17 mouse cellular contexts compared by ENCODE assay signal in genomic region chr14:75771101-75771501, GRCm38 (mm10). TPM values are rescaled to one million over a fixed set of nuclear protein-coding genes. Genes with fewer than 3 reads are reported as not detected.
DNase-seq lines count a peak whose midpoint lies in the region; ATAC-seq and TF ChIP-seq lines count a peak whose summit lies in the region.
"Had no signal": no experiment of that assay in that cellular context is flagged by ENCODE, and none has a peak within 500 bp of the region (broad histone marks: within the 10 kb centered on the region; RNA-seq: fewer than 3 reads in every experiment).

No protein-coding gene starts in this region.

- ATAC-seq in frontal cortex, adult (ENCODE audit: low TSS enrichment): no peak
- ATAC-seq: forebrain, embryonic 13.5 days; hindbrain, postnatal 0 days; lung, postnatal 0 days had no signal

- peak; percentile 16 for DNase-seq in lung, postnatal 36 days
- DNase-seq in lung, postnatal 10 days: no peak
- DNase-seq in MEL (ENCODE audit: low read depth, low spot score): peak; percentile 56
- peak; percentile 78 for DNase-seq in kidney, adult 9 months
- peak; percentile 38 for DNase-seq in splenic B cell, adult 2 months (ENCODE audit: low read depth, low spot score)
- DNase-seq in left cerebral cortex, adult 8-10 months (ENCODE audit: low spot score in 2 of 2): no peak
- DNase-seq: cerebellum, adult 18-20 months; gastrocnemius, adult 2 months; heart, postnatal 14 days; right cerebral cortex, postnatal 4 days; thymus, postnatal 36 days had no signal

- H3K79me2 ChIP-seq in MEL (ENCODE audit: control insufficient read depth, insufficient read depth, low read length, poor library complexity): no peaks in the 10 kb centered on the region

- no peak overlapping the region for H3K9ac ChIP-seq in MEL (ENCODE audit: control insufficient read depth, low read depth, low read length, poor library complexity, severe bottlenecking)
- H3K9ac ChIP-seq: forebrain, embryonic 13.5 days; limb, embryonic 12.5 days; midbrain, embryonic 12.5 days had no signal

- no peak for TF ChIP-seq RAD21 in MEL (IDR thresholded peaks at IDR 0.05; ENCODE audit: low read depth, low read length)

- H3K4me1 ChIP-seq in MEL (ENCODE audit: control insufficient read depth in 1 of 2, insufficient read depth in 2 of 2, low read length in 2 of 2): peaks cover 3 to 9% of the 10 kb centered on the region in 2 experiments; a peak in 2 of 4 replicates
- H3K4me1 ChIP-seq: limb, embryonic 12.5 days; midbrain, embryonic 12.5 days had no signal

- H3K36me3 ChIP-seq in MEL (ENCODE audit: control insufficient read depth in 1 of 2, insufficient read depth in 2 of 2, low read length in 2 of 2): peaks cover 4 to 14% of the 10 kb centered on the region in 2 experiments; a peak in 3 of 4 replicates
- peaks cover 2% of the 10 kb centered on the region for H3K36me3 ChIP-seq in splenic B cell, adult 2 months (ENCODE audit: control insufficient read depth, insufficient read depth, low read length, poor library complexity, severe bottlenecking)

- peak in 2 of 3 experiments; percentile 2 to 35; a peak in 2 of 6 replicates for TF ChIP-seq CTCF in MEL (IDR thresholded peaks at IDR 0.05 in 2 of 3, conservative IDR thresholded peaks at IDR 0.05 in 1 of 3; ENCODE audit: control insufficient read depth in 1 of 3, insufficient read depth in 1 of 3, low read depth in 2 of 3, low read length in 3 of 3, poor library complexity in 1 of 3, severe bottlenecking in 1 of 3)

- no peak for TF ChIP-seq POLR2A in MEL (IDR thresholded peaks at IDR 0.05; ENCODE audit: control insufficient read depth in 1 of 2, insufficient read depth in 1 of 2, low read depth in 1 of 2, low read length in 2 of 2, poor library complexity in 1 of 2)

- no peak overlapping the region for H3K27ac ChIP-seq in MEL (ENCODE audit: control insufficient read depth, low read depth, low read length)
- H3K27ac ChIP-seq: forebrain, embryonic 13.5 days; gastrocnemius, adult 2 months; hindbrain, postnatal 0 days; limb, embryonic 12.5 days; midbrain, embryonic 12.5 days had no signal

- no peak overlapping the region for H3K4me3 ChIP-seq in MEL (ENCODE audit: control insufficient read depth in 1 of 2, insufficient read depth in 1 of 2, low read depth in 2 of 2, low read length in 2 of 2)
- H3K4me3 ChIP-seq: forebrain, embryonic 13.5 days; gastrocnemius, adult 2 months; limb, embryonic 12.5 days; midbrain, embryonic 12.5 days had no signal

- no peak for TF ChIP-seq EP300 in MEL (IDR thresholded peaks at IDR 0.05; ENCODE audit: low read depth in 1 of 2, low read length in 2 of 2)

- no peaks in the 10 kb centered on the region for H3K27me3 ChIP-seq in MEL (ENCODE audit: control insufficient read depth in 1 of 2, insufficient read depth in 2 of 2, low read length in 2 of 2)
- H3K27me3 ChIP-seq in splenic B cell, adult 2 months (ENCODE audit: control insufficient read depth, insufficient read depth, low read length, poor library complexity, severe bottlenecking): no peaks in the 10 kb centered on the region
- H3K27me3 ChIP-seq: forebrain, embryonic 13.5 days; limb, embryonic 12.5 days; midbrain, embryonic 12.5 days had no signal

- no peaks in the 10 kb centered on the region for H3K9me3 ChIP-seq in MEL (replicated peaks; ENCODE audit: insufficient read depth, low read length)
- H3K9me3 ChIP-seq: forebrain, embryonic 13.5 days; limb, embryonic 12.5 days; midbrain, embryonic 12.5 days had no signal

TF ChIP-seq in MEL, 35 proteins besides CTCF, POLR2A, EP300 and RAD21:
- 0 out of 2 replicates have a peak, but pooled peaks have one; percentile 57 for TF ChIP-seq MYC (IDR thresholded peaks at IDR 0.05; ENCODE audit: low read depth, low read length)
- no peak for TF ChIP-seq BHLHE40 (IDR thresholded peaks at IDR 0.05; ENCODE audit: borderline replicate concordance, low read depth, low read length)
- TF ChIP-seq ZNF384 (IDR thresholded peaks at IDR 0.05; ENCODE audit: low read depth, low read length): peak; percentile 93

RNA-seq across cellular contexts. Expression of gene Slc25a30, which starts 15.7 kb away (rescaled TPM):
- 20.3 and 25.9 TPM in 2 replicates for total RNA-seq in MEL (2012; rRNA removed)
- 10 to 100 TPM in 1 of 2 experiments, not detected in 1; 24.0 TPM for polyA plus RNA-seq in MEL (2012; ENCODE audit: insufficient read depth in 1 of 2, insufficient read length in 2 of 2, low read depth in 1 of 2, low replicate concordance in 2 of 2, missing spikeins in 1 of 2)
- 10 to 100 TPM; 10.4 to 15.2 (median 13.0) TPM for total RNA-seq in left cerebral cortex, adult 8-10 months (2022)

RNA-seq across cellular contexts. Expression of gene Cog3, which starts 16.8 kb away (rescaled TPM):
- 15.3 and 16.7 TPM in 2 replicates for total RNA-seq in MEL (2012; rRNA removed)
- 10 to 100 TPM; 15.3 to 46.1 TPM for polyA plus RNA-seq in MEL (2012; ENCODE audit: insufficient read depth in 1 of 2, insufficient read length in 2 of 2, low read depth in 1 of 2, low replicate concordance in 2 of 2, missing spikeins in 1 of 2)
- 10 to 100 TPM; 24.7 to 26.2 (median 25.5) TPM for total RNA-seq in left cerebral cortex, adult 8-10 months (2022)

Comparison
In these comparisons a context has a peak if more than half of its experiments do, and no peak if none do; other contexts are left out.
1. DNase-seq: peak in lung, postnatal 36 days (single experiment), MEL (single experiment), kidney, adult 9 months (single experiment) and splenic B cell, adult 2 months (single experiment); none in lung, postnatal 10 days (single experiment) and left cerebral cortex, adult 8-10 months (0 of 2).